Mouse (Mus musculus): Measurements from ENCODE around the gene Atpif1.

Gene Atpif1

DNA sequence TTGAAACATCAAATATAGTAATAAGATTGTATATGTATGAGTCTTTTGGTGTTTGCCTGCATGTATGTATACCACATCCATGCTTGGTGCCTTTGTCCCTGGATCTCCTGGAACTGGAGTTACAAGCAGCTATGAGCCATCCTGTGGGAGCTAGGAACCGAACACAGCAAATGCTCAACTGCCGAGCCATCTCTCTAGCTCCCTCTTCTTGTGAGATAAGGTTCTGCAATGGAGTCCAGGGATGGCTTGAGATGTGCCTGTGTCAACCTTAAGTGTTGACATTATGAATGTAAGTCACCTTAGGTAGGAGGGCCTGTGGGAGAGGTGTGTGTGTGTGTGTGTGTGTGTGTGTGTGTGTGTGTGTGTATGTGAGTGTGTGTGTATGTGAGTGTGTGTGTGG, 6.8 kb downstream of the Atpif1 start:
- no peak for DNase-seq (ENCODE audit: low spot score)

DNA sequence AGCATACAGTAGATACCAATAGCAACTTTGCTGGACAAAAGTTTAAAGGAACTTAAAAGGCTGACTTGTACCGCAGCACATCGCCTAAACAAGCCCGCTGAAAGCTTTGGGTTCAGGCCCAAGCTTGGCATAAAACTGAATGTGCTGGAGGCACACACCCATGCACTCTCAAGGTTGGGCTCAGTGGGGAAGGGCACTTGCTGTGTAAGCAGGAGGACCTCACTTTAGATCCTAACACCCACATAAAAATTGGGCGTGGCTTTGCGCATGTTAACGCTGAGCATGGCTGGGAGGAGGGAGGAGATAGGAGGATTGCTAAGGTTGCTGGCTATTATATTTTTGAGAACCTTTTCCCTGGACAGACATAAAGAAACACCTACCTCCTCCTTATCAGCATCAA, 8.7 kb downstream of the Atpif1 start:
- peak; percentile 40 for DNase-seq (ENCODE audit: low spot score)

DNA sequence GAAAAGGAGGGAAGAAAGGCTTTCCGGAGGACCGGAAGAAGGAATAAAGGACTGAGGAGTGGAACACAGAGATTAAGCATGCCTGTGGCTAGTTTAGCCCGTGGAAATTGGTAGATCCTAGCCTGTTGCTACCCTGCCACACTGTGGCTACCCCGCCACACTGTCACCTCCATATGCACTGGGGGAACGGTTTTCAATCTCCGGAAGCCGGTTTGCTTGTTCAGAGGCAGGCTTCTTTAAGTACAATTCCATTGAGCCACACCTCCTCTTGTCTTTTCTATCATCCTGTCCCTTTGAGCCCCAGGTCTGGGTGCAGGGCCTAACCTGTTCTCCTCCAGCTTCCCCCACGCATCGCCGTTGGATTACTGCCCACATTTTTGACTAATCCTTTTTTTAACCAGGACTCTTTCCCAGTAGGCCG, 9.1 kb downstream of the Atpif1 start:
- DNase-seq (ENCODE audit: low spot score): peak; percentile 64

DNA sequence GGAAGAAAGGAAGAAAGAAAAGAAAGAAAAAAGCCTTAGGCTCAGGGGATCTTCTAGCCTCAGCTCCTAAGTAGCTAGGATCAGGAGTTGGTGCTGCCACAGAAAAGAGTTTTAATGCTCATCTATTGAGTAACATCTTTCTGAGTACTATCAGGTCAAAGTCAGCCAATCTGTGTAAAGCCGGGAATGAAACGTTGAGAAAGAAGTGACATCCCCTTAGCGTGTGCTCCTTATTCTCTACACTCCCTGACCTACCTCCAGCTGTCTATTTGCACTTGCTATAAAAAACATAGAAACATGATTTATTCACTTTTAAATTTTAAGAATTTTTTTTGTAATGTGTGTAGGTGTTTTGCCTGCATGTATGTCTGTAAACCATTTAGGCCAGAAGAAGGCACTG, 14.3 kb downstream of the Atpif1 start:
- no peak for DNase-seq (ENCODE audit: low spot score)

DNA sequence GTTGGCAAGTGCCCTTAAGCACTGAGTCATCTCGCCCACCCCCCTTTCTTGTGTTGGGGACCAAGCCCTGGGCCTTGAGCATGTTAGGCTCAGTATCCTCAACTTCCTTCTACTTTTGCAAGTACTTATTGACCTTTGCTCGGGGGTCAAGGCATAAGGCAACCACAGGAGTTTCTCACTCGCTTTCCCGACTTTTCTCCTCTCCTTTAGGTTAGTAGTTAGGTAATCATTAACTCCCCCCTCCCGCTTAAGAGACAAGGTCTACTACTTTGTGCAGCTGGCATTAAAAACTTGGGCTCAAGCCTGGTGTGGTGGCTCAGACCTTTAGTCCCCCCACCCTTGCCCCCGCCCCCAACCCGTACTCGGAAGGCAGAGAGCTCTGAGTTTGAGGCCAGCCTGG, 15.4 kb downstream of the Atpif1 start:
- no peak for DNase-seq (ENCODE audit: low spot score)

DNA sequence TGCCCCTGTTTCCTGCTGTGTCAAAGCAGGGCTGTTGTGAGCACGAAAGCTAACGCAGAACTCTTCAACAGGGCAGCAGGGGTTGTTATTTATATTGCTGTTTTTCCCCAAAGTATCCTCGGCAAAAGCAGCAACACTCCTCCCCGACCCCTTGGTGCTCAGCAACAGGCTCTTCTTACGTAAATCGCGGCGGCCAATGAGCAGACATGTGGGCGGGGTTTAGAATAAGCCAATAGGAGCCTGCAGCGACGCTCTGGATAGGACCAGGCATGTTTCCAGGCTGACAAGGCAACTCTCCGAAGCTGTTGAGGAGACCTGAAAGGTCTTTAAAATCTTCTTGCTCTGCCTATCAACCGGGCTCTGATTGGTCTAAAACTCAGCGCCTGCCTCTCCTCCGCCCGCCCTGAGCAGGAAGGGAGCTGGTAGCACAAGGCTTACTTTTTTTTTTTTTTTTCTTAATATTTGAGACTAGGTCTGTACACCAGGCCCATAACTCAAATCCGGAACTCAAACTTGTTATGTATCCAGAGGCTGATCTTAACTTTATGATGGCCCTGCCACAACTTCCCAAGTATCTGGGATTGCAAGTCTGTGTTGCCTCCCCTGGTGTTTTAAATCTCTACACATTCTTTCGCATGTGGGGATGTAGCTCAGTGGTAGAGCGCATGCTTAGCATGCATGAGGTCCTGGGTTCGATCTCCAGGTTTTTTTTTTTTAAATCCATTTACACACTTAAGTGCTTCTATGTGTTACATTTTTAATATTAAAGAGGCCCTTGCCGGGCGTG, 17.9 kb downstream of the Atpif1 start:
- peak; percentile 95 for DNase-seq (ENCODE audit: low spot score)

DNA sequence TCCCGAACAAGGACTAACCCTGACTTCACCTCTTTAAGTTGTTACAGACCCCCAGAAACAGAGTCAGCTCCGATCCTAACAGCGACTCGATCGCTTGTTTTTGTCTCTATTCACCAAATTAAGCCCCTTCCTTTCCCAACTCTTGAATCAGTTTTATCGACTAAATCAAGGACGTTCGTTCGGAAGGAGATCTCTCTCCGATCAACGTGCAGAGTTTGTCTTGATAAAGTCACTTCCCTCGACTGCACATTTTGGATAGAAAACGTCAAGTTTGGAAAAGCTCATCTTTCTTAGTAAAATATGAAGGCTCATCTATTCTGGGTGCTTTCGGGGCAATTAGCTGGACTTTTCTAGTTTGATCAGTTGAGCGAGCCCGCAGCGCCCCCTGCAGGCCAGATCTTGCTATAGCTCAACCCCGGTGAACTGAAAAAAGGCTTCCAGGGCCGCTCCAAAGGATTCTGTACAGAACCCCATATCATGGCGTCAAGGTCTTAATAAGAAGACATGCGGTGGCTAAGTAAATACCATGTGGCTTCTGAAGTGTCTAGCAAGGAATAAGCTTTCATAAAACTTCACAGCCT, 18.8 kb downstream of the Atpif1 start:
- DNase-seq (ENCODE audit: low spot score): peak; percentile 77

DNA sequence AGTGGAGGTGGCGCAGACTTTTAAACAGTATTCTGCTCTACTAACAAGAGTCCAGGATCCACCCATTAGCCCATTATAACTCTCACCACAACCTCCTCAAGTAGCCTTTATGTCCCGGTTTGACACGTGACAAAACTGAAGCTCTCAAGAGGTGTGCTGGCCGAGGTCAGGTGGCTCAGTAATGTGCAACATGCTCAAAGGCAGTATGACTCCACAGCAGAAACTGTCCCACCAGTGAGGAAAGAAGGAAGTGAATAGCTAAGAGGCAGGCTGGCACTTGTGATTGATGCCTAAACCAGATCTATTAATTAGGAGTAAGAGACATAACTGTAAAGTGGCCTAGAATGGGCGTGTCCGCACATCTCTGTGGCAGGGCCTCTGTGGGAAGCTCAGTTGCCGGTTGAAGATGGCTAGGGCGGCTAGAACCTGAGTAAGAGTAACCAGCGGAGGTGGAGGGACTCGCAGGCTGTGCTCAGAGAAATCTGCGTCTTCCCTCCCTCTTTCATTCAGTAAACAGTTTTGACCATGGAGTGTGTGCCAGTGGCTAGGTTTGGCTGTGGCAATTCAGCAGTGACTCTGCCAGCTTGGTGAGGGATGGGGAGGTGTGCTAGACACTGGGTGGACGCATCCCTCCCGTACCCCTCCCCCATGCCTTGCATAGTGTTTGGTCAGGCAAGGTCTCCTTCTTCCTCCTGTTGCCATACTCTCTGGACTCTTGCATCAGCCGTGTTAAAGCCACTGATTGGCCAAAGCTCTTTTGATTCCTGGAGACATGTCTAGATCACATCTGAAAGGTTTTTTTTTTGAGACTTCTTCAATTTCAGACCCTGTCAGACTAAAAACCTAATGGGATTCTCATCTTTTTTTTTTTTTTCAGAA, 19.8 kb downstream of the Atpif1 start:
- no peak for DNase-seq (ENCODE audit: low spot score)

DNA sequence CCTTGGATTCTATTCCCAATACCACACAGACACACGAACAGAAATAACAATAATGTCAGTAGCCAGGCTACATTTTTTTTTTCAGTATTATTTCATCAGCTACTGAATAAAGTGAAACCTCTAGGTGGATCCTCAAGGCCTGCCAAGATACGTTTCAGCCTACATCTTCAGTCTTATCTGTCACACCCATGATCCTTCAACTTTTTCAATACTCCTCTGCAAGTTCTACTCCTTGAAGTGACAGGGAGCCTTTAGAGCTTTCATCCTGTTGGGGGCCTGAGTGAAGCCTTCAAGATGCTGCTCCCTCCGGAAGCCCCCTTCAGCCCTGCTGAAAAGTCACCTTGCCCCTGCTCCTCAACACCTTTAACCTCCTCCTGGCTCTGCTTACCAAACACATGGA, 21.4 kb downstream of the Atpif1 start:
- no peak for DNase-seq (ENCODE audit: low spot score)

GRCm38 (mm10) chr4:132510352-132510798, 23.1 kb downstream of the Atpif1 start, which contains the start of gene Sesn2:
Gene Sesn2 (minus strand): TSS chr4:132510501.
- peak; percentile 97 for DNase-seq (ENCODE audit: low spot score)

- DNase-seq (ENCODE audit: low spot score): peak; percentile 85
Measured at GRCm38 (mm10) chr4:132509621-132510296, 23.7 kb downstream of the Atpif1 start.

- DNase-seq (ENCODE audit: low spot score): no peak
Measured at GRCm38 (mm10) chr4:132507210-132507609, 26.2 kb downstream of the Atpif1 start.

GRCm38 (mm10) chr4:132506250-132506649, 27.2 kb downstream of the Atpif1 start:
- DNase-seq (ENCODE audit: low spot score): no peak

GRCm38 (mm10) chr4:132505800-132506199, 27.7 kb downstream of the Atpif1 start:
- no peak for DNase-seq (ENCODE audit: low spot score)

GRCm38 (mm10) chr4:132505034-132505738, 28.3 kb downstream of the Atpif1 start:
- peak; percentile 68 for DNase-seq (ENCODE audit: low spot score)

- DNase-seq (ENCODE audit: low spot score): no peak
Measured at GRCm38 (mm10) chr4:132503344-132503743, 30.1 kb downstream of the Atpif1 start.

GRCm38 (mm10) chr4:132501639-132502038, 31.8 kb downstream of the Atpif1 start:
- no peak for DNase-seq (ENCODE audit: low spot score)

DNA sequence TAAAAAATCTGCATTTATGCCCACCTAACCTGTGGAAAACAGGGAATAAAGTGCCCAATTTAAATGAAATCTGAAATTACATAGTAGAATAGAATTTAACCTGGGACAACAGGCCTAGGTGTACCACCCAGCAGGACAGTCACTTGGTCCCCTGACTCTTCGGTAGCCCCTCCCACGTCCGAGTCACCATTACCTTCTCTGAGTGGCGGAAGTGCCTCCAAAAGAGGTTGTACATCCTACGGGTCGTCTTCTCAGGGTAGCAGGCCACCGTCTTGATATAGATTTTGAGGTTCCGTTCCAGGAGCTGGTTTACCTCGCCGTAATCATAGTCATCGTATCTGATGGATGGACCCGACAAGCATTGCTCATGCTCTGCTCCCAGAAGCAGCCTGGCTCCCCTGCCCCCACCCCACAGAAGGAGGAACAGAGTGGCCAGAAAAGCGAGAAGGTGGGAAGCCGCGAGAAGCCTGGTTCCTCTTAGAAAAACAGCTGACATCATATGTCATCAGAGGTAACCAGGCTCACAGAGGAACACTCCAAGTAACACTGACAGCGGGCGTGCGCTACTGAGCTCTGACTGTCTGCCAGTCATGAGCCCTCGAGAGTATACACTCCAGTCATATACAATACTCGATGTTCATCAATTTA, 39.1 kb downstream of the Atpif1 start:
- DNase-seq (ENCODE audit: low spot score): no peak

GRCm38 (mm10) chr4:132492178-132493060, 41.0 kb downstream of the Atpif1 start:
- DNase-seq (ENCODE audit: low spot score): no peak

DNA sequence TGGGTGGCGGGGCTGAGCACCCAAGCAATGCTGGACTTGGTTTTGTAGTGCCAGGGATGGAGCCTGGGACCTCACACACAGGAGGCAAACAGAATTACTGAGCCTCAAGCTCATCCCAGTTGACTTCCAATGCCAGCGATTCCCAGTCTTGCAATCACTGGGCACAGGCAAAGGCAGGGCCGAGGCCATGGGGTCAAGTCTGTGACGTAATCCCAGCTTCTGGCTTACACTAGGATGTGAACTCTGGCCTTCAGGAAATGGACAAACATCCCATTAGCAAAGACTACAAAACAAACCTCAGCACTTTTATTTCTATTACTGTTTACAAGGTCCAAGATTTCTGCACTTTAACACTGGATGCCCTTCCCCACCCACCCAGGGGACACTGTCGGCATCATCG, 41.7 kb downstream of the Atpif1 start:
- DNase-seq (ENCODE audit: low spot score): no peak

All from testis, postnatal 14 days (tissue).